8 mouse cellular contexts compared by ENCODE assay signal in the genomic region with DNA sequence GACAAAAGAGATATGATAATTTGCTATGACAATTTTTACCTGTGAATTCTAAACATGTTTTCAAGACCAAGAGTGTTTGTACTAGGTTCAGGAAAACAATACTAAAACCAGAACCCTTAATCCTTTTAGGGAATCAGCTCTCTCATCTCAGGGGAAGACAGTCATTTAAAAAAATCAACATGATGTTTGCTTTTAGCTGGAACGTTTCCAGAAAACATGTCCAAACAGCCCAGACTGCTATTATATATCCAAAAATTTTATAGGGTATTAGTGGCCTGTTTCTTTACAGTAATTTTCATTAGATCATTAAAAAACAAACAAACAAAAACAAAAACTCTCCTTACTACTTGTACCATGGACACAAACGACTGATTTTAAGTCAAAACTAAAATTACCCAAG. TPM values are rescaled to one million over a fixed set of nuclear protein-coding genes. Genes with fewer than 3 reads are reported as not detected.
DNase-seq lines count a peak whose midpoint lies in the region; ATAC-seq and TF ChIP-seq lines count a peak whose summit lies in the region.

No protein-coding gene starts in this region.

- peak overlapping the region; percentile 100 for H3K9ac ChIP-seq in heart, embryonic 14.5 days (ENCODE audit: low read length)
- H3K9ac ChIP-seq in liver, postnatal 0 days (replicated peaks): peak overlapping the region; percentile 97

- ATAC-seq in heart, embryonic 14.5 days (ENCODE audit: insufficient number of reproducible peaks, insufficient read depth, low FRiP score, low read depth): no peak
- no peak for ATAC-seq in liver, postnatal 0 days
- no peak for ATAC-seq in frontal cortex, adult (ENCODE audit: low TSS enrichment)

- no peak for TF ChIP-seq EP300 in liver, postnatal 0 days (IDR thresholded peaks at IDR 0.05; ENCODE audit: low read depth)

- intact Hi-C loops in heart, postnatal 14 days (cut with DNase I): loop anchor here (1.0 to 5.0 kb wide), 3 partner anchors 57 to 124 kb away; no protein-coding TSS in a partner anchor
- intact Hi-C loops in gastrocnemius, postnatal 14 days (cut with DNase I; ENCODE audit: low total_unique reads): loop anchor here (10.0 kb wide), 1 partner anchor 91 kb away; no protein-coding TSS in a partner anchor

- no peaks in the 10 kb centered on the region for H3K9me3 ChIP-seq in heart, embryonic 14.5 days (ENCODE audit: control insufficient read depth, low read length)
- H3K9me3 ChIP-seq in hindbrain, embryonic 10.5 days: no peaks in the 10 kb centered on the region
- no peaks in the 10 kb centered on the region for H3K9me3 ChIP-seq in liver, postnatal 0 days (ENCODE audit: low read length)

- DNase-seq in heart, postnatal 14 days: no peak
- peak; percentile 70 for DNase-seq in adipocyte (ENCODE audit: low spot score)
- DNase-seq in hindbrain, embryonic 10.5 days (ENCODE audit: low spot score): no peak
- no peak for DNase-seq in liver, postnatal 0 days
- DNase-seq in urinary bladder, postnatal 36 days (ENCODE audit: low spot score in 2 of 2): no peak
- no peak for DNase-seq in gastrocnemius, postnatal 14 days

- H3K36me3 ChIP-seq in heart, embryonic 14.5 days (ENCODE audit: control insufficient read depth, insufficient read depth, low read length): peaks cover 20% of the 10 kb centered on the region
- peaks cover 13% of the 10 kb centered on the region for H3K36me3 ChIP-seq in hindbrain, embryonic 10.5 days
- peaks cover 20% of the 10 kb centered on the region for H3K36me3 ChIP-seq in liver, postnatal 0 days (replicated peaks; ENCODE audit: insufficient read depth, low read length)

- H3K4me3 ChIP-seq in heart, embryonic 14.5 days (ENCODE audit: control insufficient read depth in 1 of 2, insufficient read depth in 1 of 2, low read depth in 1 of 2, low read length in 2 of 2): peak overlapping the region in 1 of 2 experiments; percentile 99; a peak in 2 of 4 replicates
- peak overlapping the region; percentile 94 for H3K4me3 ChIP-seq in hindbrain, embryonic 10.5 days
- H3K4me3 ChIP-seq in liver, postnatal 0 days (ENCODE audit: low read depth, low read length): peak overlapping the region; percentile 93

- peak overlapping the region; percentile 69 for H3K4me2 ChIP-seq in heart, embryonic 14.5 days (ENCODE audit: low read length)
- H3K4me2 ChIP-seq in liver, postnatal 0 days (ENCODE audit: low read depth, low read length): peak overlapping the region; percentile 82

- peaks cover 14 to 56% of the 10 kb centered on the region in 2 experiments for H3K4me1 ChIP-seq in heart, embryonic 14.5 days (ENCODE audit: control insufficient read depth in 2 of 2, insufficient read depth in 2 of 2, low read length in 2 of 2)
- H3K4me1 ChIP-seq in hindbrain, embryonic 10.5 days (replicated peaks): peaks cover 31% of the 10 kb centered on the region
- H3K4me1 ChIP-seq in liver, postnatal 0 days (ENCODE audit: insufficient read depth): peaks cover 41% of the 10 kb centered on the region

- 37% methylated on average over 2 of the region's 2 CpGs for WGBS in heart, embryonic 14.5 days
- WGBS in hindbrain, embryonic 10.5 days: 53% methylated on average over 2 of the region's 2 CpGs
- 19% methylated on average over 2 of the region's 2 CpGs for WGBS in liver, postnatal 0 days (ENCODE audit: insufficient replicate concordance)

- no peaks in the 10 kb centered on the region for H3K27me3 ChIP-seq in heart, embryonic 14.5 days (ENCODE audit: control insufficient read depth, insufficient read depth, low read length)
- no peaks in the 10 kb centered on the region for H3K27me3 ChIP-seq in hindbrain, embryonic 10.5 days (ENCODE audit: insufficient read depth, poor library complexity, severe bottlenecking)
- H3K27me3 ChIP-seq in liver, postnatal 0 days (ENCODE audit: insufficient read depth, low read length): no peaks in the 10 kb centered on the region

- TF ChIP-seq CTCF in liver, postnatal 0 days (IDR thresholded peaks at IDR 0.05; ENCODE audit: low read depth): no peak

- H3K27ac ChIP-seq in heart, embryonic 14.5 days (replicated peaks in 1 of 2; ENCODE audit: control insufficient read depth in 1 of 2, insufficient read depth in 1 of 2, low read depth in 2 of 2, low read length in 2 of 2): no peak overlapping the region
- H3K27ac ChIP-seq in hindbrain, embryonic 10.5 days: no peak overlapping the region
- peak overlapping the region; percentile 98 for H3K27ac ChIP-seq in liver, postnatal 0 days (ENCODE audit: low read depth)

RNA-seq across cellular contexts. Expression of gene Itm2b, which starts 1.3 kb away (rescaled TPM):
- 843 and 883 TPM in 2 replicates for polyA plus RNA-seq in heart, embryonic 14.5 days (2014; fragmentation: Nextera tagmentation; extraction: Ambion mirVana)
- total RNA-seq in heart, postnatal 14 days (2021): 100 to 1,000 TPM; 584 to 674 TPM
- polyA plus RNA-seq in hindbrain, embryonic 10.5 days (2016; fragmentation: Nextera tagmentation; extraction: Ambion mirVana): 249 and 310 TPM in 2 replicates
- 961 and 1,004 TPM in 2 replicates for polyA plus RNA-seq in liver, postnatal 0 days (2015; fragmentation: Nextera tagmentation; extraction: Ambion mirVana)
- total RNA-seq in gastrocnemius, postnatal 14 days (2021): 100 to 1,000 TPM; 330 to 339 TPM

RNA-seq across cellular contexts. Expression of gene Rb1, which starts 58.1 kb away (rescaled TPM):
- 17.7 and 22.9 TPM in 2 replicates for polyA plus RNA-seq in heart, embryonic 14.5 days (2014; fragmentation: Nextera tagmentation; extraction: Ambion mirVana)
- total RNA-seq in heart, postnatal 14 days (2021): 10 to 100 TPM; 20.0 to 23.8 TPM
- 24.2 and 27.1 TPM in 2 replicates for polyA plus RNA-seq in hindbrain, embryonic 10.5 days (2016; fragmentation: Nextera tagmentation; extraction: Ambion mirVana)
- 15.5 and 23.6 TPM in 2 replicates for polyA plus RNA-seq in liver, postnatal 0 days (2015; fragmentation: Nextera tagmentation; extraction: Ambion mirVana)
- 10 to 100 TPM; 18.1 to 20.2 TPM for total RNA-seq in gastrocnemius, postnatal 14 days (2021)
